Mouse (Mus musculus) testis, postnatal 14 days (tissue): Measurements from ENCODE around the gene Ajap1.

Experiments
- DNase-seq: peaks from one replicate; pipeline ENCODE4 v3.0.0; 2021; ENCODE audit warnings: low spot score

Gene Ajap1

GRCm38 (mm10) chr4:153357539-153358242 lies 124.9 kb downstream of the Ajap1 start:
- DNase-seq = peak; percentile 45

- DNase-seq = no peak
These were observed 126.4 kb downstream of the Ajap1 start for GRCm38 (mm10) chr4:153356236-153356635.

- DNase-seq = no peak
These were observed 137.6 kb downstream of the Ajap1 start for GRCm38 (mm10) chr4:153344999-153345398.

- no peak for DNase-seq
These were observed 141.7 kb downstream of the Ajap1 start for GRCm38 (mm10) chr4:153340887-153341286.

GRCm38 (mm10) chr4:153335301-153335799 lies 147.3 kb downstream of the Ajap1 start:
- no peak for DNase-seq

GRCm38 (mm10) chr4:153327809-153328208 lies 154.8 kb downstream of the Ajap1 start:
- DNase-seq = no peak
